Mouse (Mus musculus): ENCODE results near the gene Crtc1.

Gene Crtc1

DNA sequence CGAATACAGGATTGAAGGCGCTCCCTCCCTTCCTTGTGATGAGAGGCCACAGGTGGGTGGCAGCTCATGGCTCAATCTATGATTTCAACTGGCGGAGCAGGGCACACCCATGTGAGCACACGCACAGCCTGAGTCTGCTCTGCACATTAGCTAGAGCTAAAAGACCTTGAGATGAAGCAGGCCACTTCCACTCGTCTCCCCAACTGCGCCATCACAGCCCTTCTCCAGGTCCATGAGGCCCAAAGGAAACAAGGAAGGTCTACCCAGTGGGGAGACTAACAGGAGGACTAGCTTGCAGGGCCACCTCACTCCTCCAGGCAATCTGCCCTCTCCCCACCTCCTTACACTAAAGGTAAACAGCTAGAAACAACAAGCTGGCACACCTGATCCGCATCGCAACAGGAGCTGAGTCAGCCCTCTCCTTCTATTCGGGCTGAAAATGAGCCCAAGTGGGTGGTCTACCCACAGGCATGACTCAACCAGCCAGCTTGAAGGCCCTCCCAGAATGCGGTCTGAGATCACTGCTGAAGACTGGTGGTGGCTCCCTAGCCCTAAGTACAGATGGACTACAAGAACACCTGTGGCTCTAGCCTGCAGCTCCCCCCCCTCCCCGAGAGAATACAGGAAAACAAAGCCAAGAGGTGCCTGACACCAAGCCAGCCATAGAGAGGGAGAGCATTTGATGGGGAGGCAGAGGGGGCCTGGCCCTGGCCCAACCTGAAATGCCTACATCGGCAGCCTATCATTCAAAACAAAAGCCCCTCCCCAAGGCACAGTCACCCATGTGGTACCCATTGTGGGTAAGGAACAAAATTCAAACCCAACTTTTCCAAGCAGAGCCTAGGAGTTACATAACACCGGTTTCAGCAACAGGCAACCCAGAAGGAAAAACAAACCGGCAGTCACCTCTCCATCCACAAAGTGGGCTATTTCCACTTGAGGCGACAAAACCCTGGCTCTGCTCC is 88.1 kb downstream of the Crtc1 start:
- DNase-seq (ENCODE audit: low read depth, low spot score), result no peak

GRCm38 (mm10) chr8:70347860-70348420 is 91.4 kb downstream of the Crtc1 start:
- DNase-seq (ENCODE audit: low read depth, low spot score), result no peak

GRCm38 (mm10) chr8:70347443-70347842 is 91.9 kb downstream of the Crtc1 start:
- no peak for DNase-seq (ENCODE audit: low read depth, low spot score)

DNA sequence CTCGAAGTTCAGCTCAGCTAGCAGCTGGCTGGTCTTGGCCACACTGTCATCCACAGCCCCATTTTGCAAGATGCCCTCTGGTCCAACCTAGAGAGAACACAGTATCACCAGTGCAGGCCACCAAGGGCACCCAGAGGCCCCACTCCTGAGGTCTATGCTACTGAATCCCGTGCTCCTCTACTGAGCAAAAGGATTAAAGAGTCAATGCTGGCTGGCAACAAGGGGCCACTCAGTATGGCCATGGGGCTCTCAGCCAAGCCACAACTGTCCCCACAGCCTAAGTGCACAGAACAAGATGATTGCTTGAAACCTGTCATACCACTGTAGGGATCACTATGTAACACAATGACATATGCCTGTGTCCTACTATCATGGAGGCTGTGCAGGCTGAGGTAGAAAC is 95.1 kb downstream of the Crtc1 start:
- no peak for DNase-seq (ENCODE audit: low read depth, low spot score)

DNA sequence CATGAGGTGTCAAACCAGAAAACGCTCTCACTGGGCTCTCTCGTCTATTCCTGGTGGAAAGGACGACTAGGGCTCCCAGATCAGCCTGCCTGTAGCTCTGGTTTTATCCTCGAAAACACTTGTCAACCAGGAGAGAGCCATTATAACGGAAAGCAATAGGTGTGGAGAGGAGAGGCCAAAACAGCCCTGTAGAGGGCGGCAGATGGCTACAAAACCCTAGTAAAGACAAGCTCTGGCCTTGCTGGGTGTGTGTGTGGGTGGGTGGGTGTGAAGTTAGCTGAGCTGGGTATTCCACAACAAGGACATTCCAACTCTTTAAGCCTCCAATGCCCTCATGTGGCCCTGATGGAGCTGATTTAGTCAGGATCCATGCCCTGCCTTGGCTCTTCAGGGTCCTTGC is 95.7 kb downstream of the Crtc1 start:
- DNase-seq (ENCODE audit: low read depth, low spot score), result no peak

- DNase-seq (ENCODE audit: low read depth, low spot score), result no peak
Observed at GRCm38 (mm10) chr8:70343076-70343475, 96.3 kb downstream of the Crtc1 start.

- DNase-seq (ENCODE audit: low read depth, low spot score), result no peak
Observed at GRCm38 (mm10) chr8:70342007-70342406, 97.4 kb downstream of the Crtc1 start.

GRCm38 (mm10) chr8:70340659-70341058 is 98.7 kb downstream of the Crtc1 start:
- no peak for DNase-seq (ENCODE audit: low read depth, low spot score)

- DNase-seq (ENCODE audit: low read depth, low spot score), result no peak
Observed at GRCm38 (mm10) chr8:70338931-70339330, 100.4 kb downstream of the Crtc1 start.

- no peak for DNase-seq (ENCODE audit: low read depth, low spot score)
Observed at GRCm38 (mm10) chr8:70332878-70333202, 106.5 kb downstream of the Crtc1 start.

Measured in WW6 (cell line).